Mouse (Mus musculus) embryonic facial prominence, embryonic 10.5 days (tissue): ENCODE data around the gene Disp1. TPM values are rescaled to one million over a fixed set of nuclear protein-coding genes. Genes with fewer than 3 reads are reported as not detected.

Experiments used
- DNase-seq: peaks from one replicate; pipeline ENCODE4 v3.0.0-alpha.2; 2017; ENCODE audit warnings: low spot score
- H3K27ac ChIP-seq: fragments of 300-500 bp; sonication (generic); replicated peaks from 2 replicates; pipeline ENCODE4 v1.5.1; 2016; ENCODE audit warnings: mild to moderate bottlenecking
- H3K27me3 ChIP-seq: fragments of 300-500 bp; sonication (generic); replicated peaks from 2 replicates; pipeline ENCODE4 v1.6.1; 2016; ENCODE audit warnings: low read depth, mild to moderate bottlenecking; ENCODE audit not compliant: poor library complexity, severe bottlenecking
- H3K36me3 ChIP-seq: fragments of 300-500 bp; sonication (generic); replicated peaks from 2 replicates; pipeline ENCODE4 v1.6.1; 2016; ENCODE audit warnings: mild to moderate bottlenecking, moderate library complexity
- H3K4me1 ChIP-seq: fragments of 300-500 bp; sonication (generic); 2 replicates; pipeline ENCODE4 v1.6.1; 2016
- H3K4me3 ChIP-seq: fragments of 300-500 bp; sonication (generic); 2 replicates; pipeline ENCODE4 v1.5.1; 2016; ENCODE audit warnings: mild to moderate bottlenecking, moderate library complexity
- H3K9me3 ChIP-seq: fragments of 300-500 bp; sonication (generic); 2 replicates; pipeline ENCODE4 v1.6.1; 2016; ENCODE audit warnings: mild to moderate bottlenecking
- WGBS: fragments of 180-500 bp; shearing (Covaris S2); methylation state at CpG from one replicate; pipeline ENCODE4 v1.1.7; 2016; 5-methylcytosine and 5-hydroxymethylcytosine counted together
- polyA plus RNA-seq: library from polyadenylated mRNA; unstranded; fragments of >200 nt; fragmentation: Nextera tagmentation; extraction: Ambion mirVana; gene quantifications from 2 replicates; pipeline ENCODE4 v1.2.1, GENCODE M21; 2016

Disp1 gene
- polyA plus RNA-seq, 1 experiment from 2014 or later: 13.5 TPM

GRCm38 (mm10) chr1:183232985-183233678, 11.8 kb upstream of the Disp1 start:
- no peaks in the 10 kb centered on the region for H3K9me3 ChIP-seq
- WGBS: 81% methylated on average over 7 of the region's 7 CpGs
- no peaks in the 10 kb centered on the region for H3K36me3 ChIP-seq
- 0 out of 2 replicates have a peak, but pooled peaks cover 10% of the 10 kb centered on the region for H3K27me3 ChIP-seq
- DNase-seq: no peak
- no peak overlapping the region for H3K27ac ChIP-seq
- H3K4me1 ChIP-seq: peaks cover 9% of the 10 kb centered on the region
- H3K4me3 ChIP-seq: no peak overlapping the region

DNA sequence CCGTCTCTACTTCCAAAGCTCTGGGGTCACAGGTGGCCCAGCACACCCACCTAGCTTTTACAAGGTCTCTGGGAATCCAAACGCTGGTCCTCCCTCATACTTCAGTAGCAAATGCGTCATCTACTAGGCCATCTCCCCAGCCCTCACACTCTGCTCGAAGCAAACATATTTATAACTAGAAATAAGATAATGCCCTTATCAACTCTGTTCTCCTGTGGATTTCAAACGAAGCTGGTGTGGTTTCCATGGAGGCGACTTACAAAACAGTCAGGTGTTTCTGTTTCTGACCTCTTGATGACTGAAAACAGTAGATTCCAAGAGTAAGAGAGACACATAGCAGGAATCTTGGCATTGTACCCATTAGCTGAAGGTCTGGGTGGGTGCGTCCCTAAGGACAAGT, 6.1 kb upstream of the Disp1 start:
- Histone ChIP-seq H3K27me3 (0 out of 2 replicates have a peak, but pooled peaks cover 5% of the 10 kb centered on the region), H3K4me1 (peaks cover 22% of the 10 kb centered on the region), H3K4me3 (no peak overlapping the region), H3K9me3 (no peaks in the 10 kb centered on the region), H3K36me3 (no peaks in the 10 kb centered on the region), H3K27ac (no peak overlapping the region)
- 87% methylated on average over 7 of the region's 7 CpGs for WGBS
- DNase-seq: no peak

DNA sequence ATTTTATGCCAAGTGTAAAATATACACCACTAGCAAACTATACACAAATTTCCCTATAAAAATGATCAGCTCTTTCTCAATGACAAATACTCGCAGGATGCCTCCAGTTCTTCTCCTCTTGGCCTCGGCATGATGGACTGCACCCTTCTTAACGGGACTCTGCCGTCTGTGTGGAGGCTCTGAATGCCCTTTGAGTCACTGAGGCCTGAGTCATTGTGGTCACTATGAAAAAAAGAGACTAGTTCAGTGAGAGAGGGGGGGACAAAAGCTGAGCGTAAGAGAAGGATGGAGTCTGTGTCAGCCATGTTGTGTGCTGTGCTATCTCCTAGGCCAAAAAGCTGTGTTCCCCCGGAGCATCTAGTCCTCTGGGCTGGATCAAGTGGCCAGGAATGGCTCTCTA, 2.3 kb downstream of the Disp1 start:
- WGBS: 92% methylated on average over 6 of the region's 6 CpGs
- Histone ChIP-seq H3K9me3 (no peaks in the 10 kb centered on the region), H3K4me3 (no peak overlapping the region), H3K4me1 (peaks cover 29% of the 10 kb centered on the region), H3K27ac (no peak overlapping the region), H3K36me3 (peaks cover 6% of the 10 kb centered on the region), H3K27me3 (no peaks in the 10 kb centered on the region)
- DNase-seq: no peak

DNA sequence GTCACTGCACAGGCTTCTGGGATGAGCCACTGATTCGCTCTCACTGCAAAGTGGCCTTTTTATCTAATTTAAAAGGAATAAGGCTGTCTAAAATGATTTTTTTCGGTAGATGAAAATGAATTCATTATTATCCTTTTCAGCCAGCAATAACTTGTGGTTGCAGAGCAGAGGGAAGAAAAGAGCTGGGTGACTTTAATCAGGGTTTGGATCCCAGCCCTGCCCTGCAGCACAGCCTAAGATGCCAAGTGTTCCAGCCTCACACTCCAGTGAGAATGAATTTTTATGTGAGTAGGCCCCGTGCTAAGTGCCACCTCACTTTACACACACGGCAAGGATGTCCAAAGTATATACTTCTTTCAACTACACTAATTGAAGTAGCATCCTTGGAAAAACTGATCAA, 4.6 kb downstream of the Disp1 start:
- Histone ChIP-seq H3K36me3 (peaks cover 10% of the 10 kb centered on the region), H3K4me1 (peaks cover 26% of the 10 kb centered on the region), H3K4me3 (no peak overlapping the region), H3K27ac (no peak overlapping the region), H3K27me3 (no peaks in the 10 kb centered on the region), H3K9me3 (no peaks in the 10 kb centered on the region)
- no peak for DNase-seq
- 92% methylated on average over 4 of the region's 4 CpGs for WGBS

DNA sequence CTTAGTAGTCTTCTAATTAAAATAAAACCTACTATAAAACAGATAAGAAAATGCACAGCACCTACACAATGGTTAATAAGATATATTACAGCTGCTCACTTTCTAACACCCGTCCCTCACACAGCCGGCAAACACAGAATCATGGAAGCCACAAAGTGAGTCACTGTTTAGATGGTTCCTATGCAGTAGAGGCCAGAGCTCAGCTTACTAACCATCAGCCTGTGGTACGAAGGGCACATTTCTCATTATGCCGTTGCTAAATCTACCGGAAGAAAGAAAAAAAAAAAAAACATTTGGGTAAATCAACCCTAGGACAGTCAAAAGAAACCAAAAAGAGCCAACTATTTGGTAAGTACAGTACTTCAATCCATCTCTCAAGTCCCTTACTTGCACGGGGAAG, 5.6 kb downstream of the Disp1 start:
- Histone ChIP-seq H3K4me1 (peaks cover 19% of the 10 kb centered on the region), H3K27ac (no peak overlapping the region), H3K4me3 (no peak overlapping the region), H3K27me3 (no peaks in the 10 kb centered on the region), H3K9me3 (no peaks in the 10 kb centered on the region), H3K36me3 (peaks cover 10% of the 10 kb centered on the region)
- 91% methylated on average over 6 of the region's 6 CpGs for WGBS
- DNase-seq: no peak

- H3K4me1 ChIP-seq: peaks cover 7% of the 10 kb centered on the region
- 91% methylated on average over 6 of the region's 6 CpGs for WGBS
- no peak overlapping the region for H3K27ac ChIP-seq
- peaks cover 7% of the 10 kb centered on the region for H3K36me3 ChIP-seq
- no peak overlapping the region for H3K4me3 ChIP-seq
- H3K9me3 ChIP-seq: no peaks in the 10 kb centered on the region
- no peak for DNase-seq
- no peaks in the 10 kb centered on the region for H3K27me3 ChIP-seq
Measured at GRCm38 (mm10) chr1:183213850-183214249, 7.5 kb downstream of the Disp1 start.

- H3K9me3 ChIP-seq: no peaks in the 10 kb centered on the region
- H3K27ac ChIP-seq: no peak overlapping the region
- peaks cover 7% of the 10 kb centered on the region; the same call in 1 of the 2 replicates for H3K36me3 ChIP-seq
- 88% methylated on average over 6 of the region's 6 CpGs for WGBS
- H3K4me1 ChIP-seq: peaks cover 7% of the 10 kb centered on the region
- DNase-seq: no peak
- H3K4me3 ChIP-seq: no peak overlapping the region
- no peaks in the 10 kb centered on the region for H3K27me3 ChIP-seq
Measured at GRCm38 (mm10) chr1:183212757-183213211, 8.5 kb downstream of the Disp1 start.

- Histone ChIP-seq H3K27ac (no peak overlapping the region), H3K27me3 (no peaks in the 10 kb centered on the region), H3K4me1 (peaks cover 12% of the 10 kb centered on the region), H3K9me3 (no peaks in the 10 kb centered on the region), H3K36me3 (peaks cover 7% of the 10 kb centered on the region; the same call in 1 of the 2 replicates), H3K4me3 (no peak overlapping the region)
- 89% methylated on average over 8 of the region's 8 CpGs for WGBS
- no peak for DNase-seq
Measured at GRCm38 (mm10) chr1:183210115-183210514, 11.2 kb downstream of the Disp1 start.

DNA sequence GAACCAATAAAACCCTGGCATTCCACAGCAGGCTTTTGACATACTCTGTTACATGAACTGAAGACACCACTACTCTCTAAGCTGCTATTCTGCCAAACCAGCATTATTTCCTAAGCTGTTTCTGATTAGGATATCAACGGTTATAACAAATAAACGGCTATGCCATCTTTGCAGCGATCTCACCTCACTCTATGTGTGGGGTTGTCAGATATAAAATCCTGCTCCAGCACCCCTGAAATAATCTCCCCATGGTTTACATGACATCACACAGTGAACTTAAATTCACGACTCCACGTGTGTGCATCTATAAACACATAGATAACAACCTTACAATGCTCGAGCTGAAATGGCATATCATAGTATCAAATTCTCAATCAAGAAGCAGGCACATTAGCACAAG, 13.7 kb downstream of the Disp1 start:
- WGBS: 89% methylated on average over 6 of the region's 6 CpGs

DNA sequence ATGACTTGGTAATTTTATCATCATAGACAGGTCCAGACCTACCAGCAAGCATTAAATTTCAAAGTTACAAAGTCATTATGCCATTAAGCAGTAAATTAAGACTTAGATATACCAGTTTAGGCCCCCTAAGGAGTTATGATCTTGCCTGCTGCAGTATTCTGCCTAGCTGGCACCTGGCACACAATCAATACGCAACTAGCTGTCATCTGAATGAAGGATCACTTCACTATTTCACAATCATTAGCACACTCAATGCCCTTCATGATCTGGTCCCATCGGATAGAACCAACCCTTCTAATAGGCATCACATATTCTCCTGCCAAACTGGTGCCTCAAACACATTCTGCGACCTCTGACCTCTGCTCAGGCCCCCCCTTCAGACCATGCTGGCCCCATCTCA, 14.2 kb downstream of the Disp1 start:
- H3K27me3 ChIP-seq: no peaks in the 10 kb centered on the region
- H3K4me1 ChIP-seq: peaks cover 5% of the 10 kb centered on the region; the same call in 1 of the 2 replicates
- H3K36me3 ChIP-seq: peaks cover under 1% of the 10 kb centered on the region; the same call in 1 of the 2 replicates
- H3K27ac ChIP-seq: no peak overlapping the region
- no peak for DNase-seq
- no peak overlapping the region for H3K4me3 ChIP-seq
- WGBS: 92% methylated on average over 3 of the region's 3 CpGs
- H3K9me3 ChIP-seq: no peaks in the 10 kb centered on the region

More for the DNA sequence above, 13.7 kb downstream of the Disp1 start:
- no peak for DNase-seq
- Histone ChIP-seq H3K36me3 (no peaks in the 10 kb centered on the region), H3K4me1 (peaks cover 6% of the 10 kb centered on the region), H3K4me3 (no peak overlapping the region), H3K27ac (no peak overlapping the region), H3K9me3 (no peaks in the 10 kb centered on the region), H3K27me3 (no peaks in the 10 kb centered on the region)

DNA sequence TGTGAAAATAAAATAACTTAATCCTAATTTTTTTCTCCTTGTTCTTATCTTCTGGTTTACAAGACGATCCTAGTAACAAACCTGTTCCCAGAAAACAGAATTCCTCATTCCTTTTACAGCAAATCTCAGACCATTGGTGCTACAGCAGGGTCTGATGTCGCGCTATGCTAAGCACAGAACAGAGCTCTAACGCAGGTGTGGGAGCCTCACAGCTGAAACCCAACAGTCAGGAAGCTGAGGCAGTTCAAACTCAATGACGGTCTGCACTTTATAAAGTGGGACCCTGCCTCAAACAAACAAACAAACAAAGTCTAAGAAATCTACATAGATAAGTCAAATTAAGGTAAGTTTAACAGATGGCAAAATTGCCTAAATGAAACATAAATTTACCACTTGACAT, 20.4 kb downstream of the Disp1 start:
- Histone ChIP-seq H3K27ac (no peak overlapping the region), H3K4me3 (no peak overlapping the region), H3K4me1 (no peaks in the 10 kb centered on the region; the same call in none of the 2 replicates), H3K9me3 (no peaks in the 10 kb centered on the region), H3K36me3 (peaks cover 5% of the 10 kb centered on the region), H3K27me3 (no peaks in the 10 kb centered on the region)
- 91% methylated on average over 5 of the region's 5 CpGs for WGBS
- no peak for DNase-seq

DNA sequence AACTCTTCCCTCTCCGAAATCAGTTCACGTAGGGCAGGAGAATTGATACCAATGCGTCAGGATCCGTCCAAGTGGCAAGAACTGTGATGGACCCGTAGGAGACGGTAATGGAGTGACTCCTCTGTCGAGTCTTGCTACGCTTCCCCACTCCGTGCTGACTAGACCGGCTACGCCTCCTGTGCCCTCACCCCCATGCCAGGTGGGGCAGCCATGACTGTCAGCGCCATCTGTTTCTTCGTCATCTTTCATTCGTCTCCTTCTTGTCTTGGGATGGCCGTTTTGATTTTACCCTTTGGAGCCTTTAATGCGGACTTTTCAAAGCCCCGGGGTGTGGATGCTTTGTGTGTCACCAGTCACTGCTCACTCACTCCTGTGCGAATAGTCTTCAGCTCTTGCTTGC, 26.6 kb downstream of the Disp1 start:
- H3K27me3 ChIP-seq: no peaks in the 10 kb centered on the region
- no peak overlapping the region for H3K27ac ChIP-seq
- H3K36me3 ChIP-seq: peaks cover 3% of the 10 kb centered on the region; the same call in 1 of the 2 replicates
- DNase-seq: no peak
- no peaks in the 10 kb centered on the region for H3K9me3 ChIP-seq
- peaks cover 45% of the 10 kb centered on the region for H3K4me1 ChIP-seq
- H3K4me3 ChIP-seq: no peak overlapping the region
- 88% methylated on average over 18 of the region's 18 CpGs for WGBS

DNA sequence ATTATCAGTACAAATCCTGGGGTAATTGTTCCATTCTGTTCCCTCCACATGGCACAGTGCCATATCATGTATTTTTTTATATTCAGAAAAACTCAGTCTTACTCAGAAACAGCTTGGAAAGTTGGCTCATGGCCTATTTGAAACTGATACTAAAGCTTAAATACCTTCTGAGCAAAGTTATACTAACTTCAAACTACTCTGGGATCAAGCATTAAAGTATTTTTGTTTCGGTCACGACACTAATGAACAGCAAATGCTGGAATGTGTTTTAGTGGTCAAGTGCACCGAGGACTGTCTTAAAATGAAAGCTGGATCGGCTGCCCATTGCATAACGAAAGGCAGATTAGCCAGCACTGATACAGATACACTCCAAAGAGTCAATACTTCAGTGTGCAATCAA, 27.2 kb downstream of the Disp1 start:
- H3K4me1 ChIP-seq: peaks cover 52% of the 10 kb centered on the region
- H3K9me3 ChIP-seq: no peaks in the 10 kb centered on the region
- no peak for DNase-seq
- no peak overlapping the region for H3K27ac ChIP-seq
- 55% methylated on average over 5 of the region's 5 CpGs for WGBS
- H3K36me3 ChIP-seq: peaks cover 3% of the 10 kb centered on the region; the same call in 1 of the 2 replicates
- H3K27me3 ChIP-seq: no peaks in the 10 kb centered on the region
- H3K4me3 ChIP-seq: no peak overlapping the region
